Mouse (Mus musculus) stomach, embryonic 15.5 days (tissue): Measurements from ENCODE around the gene Mettl16. TPM values are rescaled to one million over a fixed set of nuclear protein-coding genes. Genes with fewer than 3 reads are reported as not detected.
"Not testable (repeated sequence)": the region's sequence is repeated elsewhere in the genome, so short reads cannot be mapped to it uniquely, and the experiment has no call there.

ENCODE experiments used
- ATAC-seq: fragments of 200-750 bp; cut with Nextera tagmentation; 2 replicates; pipeline ENCODE4 v1.8.0; 2017; ENCODE audit warnings: low read depth, moderate number of reproducible peaks, moderate TSS enrichment; ENCODE audit not compliant: insufficient read depth, low FRiP score
- H3K27ac ChIP-seq: fragments of 300-500 bp; sonication (generic); 2 replicates; pipeline ENCODE4 v1.5.1; 2015; ENCODE audit warnings: mild to moderate bottlenecking, inconsistent platforms
- H3K27me3 ChIP-seq: fragments of 300-500 bp; sonication (generic); replicated peaks from 2 replicates; pipeline ENCODE4 v1.6.1; 2015; ENCODE audit warnings: inconsistent platforms
- H3K36me3 ChIP-seq: fragments of 300-500 bp; sonication (generic); 2 replicates; pipeline ENCODE4 v1.6.1; 2015; ENCODE audit warnings: inconsistent platforms
- H3K4me1 ChIP-seq: fragments of 300-500 bp; sonication (generic); 2 replicates; pipeline ENCODE4 v1.6.1; 2015; ENCODE audit warnings: inconsistent platforms
- H3K4me2 ChIP-seq: fragments of 300-500 bp; sonication (generic); 2 replicates; pipeline ENCODE4 v1.6.1; 2015; ENCODE audit warnings: mild to moderate bottlenecking, inconsistent platforms
- H3K4me3 ChIP-seq: fragments of 300-500 bp; sonication (generic); replicated peaks from 2 replicates; pipeline ENCODE4 v1.5.1; 2015; ENCODE audit warnings: inconsistent platforms
- H3K9ac ChIP-seq: fragments of 300-500 bp; sonication (generic); 2 replicates; pipeline ENCODE4 v1.6.1; 2015; ENCODE audit warnings: inconsistent platforms
- H3K9me3 ChIP-seq: fragments of 300-500 bp; sonication (generic); 2 replicates; pipeline ENCODE4 v1.6.1; 2016; ENCODE audit warnings: inconsistent platforms
- WGBS: fragments of 180-500 bp; shearing (Covaris S2); methylation state at CpG from one replicate; pipeline ENCODE4 v1.1.7; 2015; 5-methylcytosine and 5-hydroxymethylcytosine counted together
- polyA plus RNA-seq: library from polyadenylated mRNA; unstranded; fragments of >200 nt; fragmentation: Nextera tagmentation; extraction: Ambion mirVana; gene quantifications from 2 replicates; pipeline ENCODE4 v1.2.1, GENCODE M21; 2015

Gene Mettl16
- polyA plus RNA-seq, 1 experiment from 2014 or later, result 43.9 TPM

- no peaks in the 10 kb centered on the region for H3K9me3 ChIP-seq
- ATAC-seq, result no peak
- H3K27ac ChIP-seq, result no peak overlapping the region
- H3K27me3 ChIP-seq, result no peaks in the 10 kb centered on the region
- 71% methylated on average over 3 of the region's 3 CpGs for WGBS
- no peaks in the 10 kb centered on the region for H3K4me1 ChIP-seq
- no peak overlapping the region for H3K9ac ChIP-seq
- peaks cover 27% of the 10 kb centered on the region for H3K36me3 ChIP-seq
- H3K4me3 ChIP-seq, result no peak overlapping the region
- H3K4me2 ChIP-seq, result no peak overlapping the region
Measured at GRCm38 (mm10) chr11:74804081-74804627, 33.5 kb downstream of the Mettl16 start.

GRCm38 (mm10) chr11:74807246-74807882, 36.7 kb downstream of the Mettl16 start:
- no peak overlapping the region for H3K4me3 ChIP-seq
- WGBS, result 87% methylated on average over 6 of the region's 6 CpGs
- H3K9me3 ChIP-seq, result no peaks in the 10 kb centered on the region
- H3K27me3 ChIP-seq, result no peaks in the 10 kb centered on the region
- no peak overlapping the region for H3K4me2 ChIP-seq
- H3K36me3 ChIP-seq, result peaks cover 23% of the 10 kb centered on the region
- H3K27ac ChIP-seq, result no peak overlapping the region
- no peak overlapping the region for H3K9ac ChIP-seq
- H3K4me1 ChIP-seq, result no peaks in the 10 kb centered on the region
- ATAC-seq, result no peak

GRCm38 (mm10) chr11:74808251-74808853, 37.7 kb downstream of the Mettl16 start:
- no peaks in the 10 kb centered on the region for H3K4me1 ChIP-seq
- H3K9me3 ChIP-seq, result no peaks in the 10 kb centered on the region
- H3K9ac ChIP-seq, result no peak overlapping the region
- no peak overlapping the region for H3K27ac ChIP-seq
- H3K4me3 ChIP-seq, result no peak overlapping the region
- no peak for ATAC-seq
- H3K36me3 ChIP-seq, result peaks cover 23% of the 10 kb centered on the region
- H3K27me3 ChIP-seq, result no peaks in the 10 kb centered on the region
- 92% methylated on average over 6 of the region's 6 CpGs for WGBS
- no peak overlapping the region for H3K4me2 ChIP-seq

- no peaks in the 10 kb centered on the region for H3K9me3 ChIP-seq
- no peak for ATAC-seq
- H3K27ac ChIP-seq, result no peak overlapping the region
- H3K9ac ChIP-seq, result no peak overlapping the region
- H3K4me2 ChIP-seq, result no peak overlapping the region
- no peak overlapping the region for H3K4me3 ChIP-seq
- H3K27me3 ChIP-seq, result no peaks in the 10 kb centered on the region
- H3K36me3 ChIP-seq, result peaks cover 17% of the 10 kb centered on the region
- no peaks in the 10 kb centered on the region for H3K4me1 ChIP-seq
Measured at GRCm38 (mm10) chr11:74810134-74810533, 39.5 kb downstream of the Mettl16 start.

GRCm38 (mm10) chr11:74811027-74811426, 40.4 kb downstream of the Mettl16 start:
- not testable (repeated sequence) for H3K4me3 ChIP-seq, H3K9me3 ChIP-seq, H3K4me1 ChIP-seq, ATAC-seq, H3K27ac ChIP-seq, H3K4me2 ChIP-seq, H3K9ac ChIP-seq, H3K27me3 ChIP-seq
- 48% methylated on average over 3 of the region's 3 CpGs for WGBS
- H3K36me3 ChIP-seq, result peaks cover 17% of the 10 kb centered on the region

GRCm38 (mm10) chr11:74811538-74811937, 40.9 kb downstream of the Mettl16 start:
- H3K27ac ChIP-seq, result no peak overlapping the region
- WGBS, result 43% methylated on average over 5 of the region's 5 CpGs
- no peak overlapping the region for H3K4me3 ChIP-seq

GRCm38 (mm10) chr11:74815795-74816194, 45.2 kb downstream of the Mettl16 start:
- Histone ChIP-seq H3K4me2 (no peak overlapping the region), H3K27ac (no peak overlapping the region), H3K27me3 (no peaks in the 10 kb centered on the region), H3K4me3 (no peak overlapping the region), H3K36me3 (peaks cover 8% of the 10 kb centered on the region; the same call in 1 of the 2 replicates), H3K9ac (no peak overlapping the region), H3K4me1 (no peaks in the 10 kb centered on the region), H3K9me3 (no peaks in the 10 kb centered on the region)
- ATAC-seq, result no peak

More at GRCm38 (mm10) chr11:74811538-74811937, 40.9 kb downstream of the Mettl16 start:
- H3K27me3 ChIP-seq, result no peaks in the 10 kb centered on the region
- no peaks in the 10 kb centered on the region for H3K4me1 ChIP-seq
- no peak overlapping the region for H3K4me2 ChIP-seq
- peaks cover 15% of the 10 kb centered on the region for H3K36me3 ChIP-seq
- H3K9me3 ChIP-seq, result no peaks in the 10 kb centered on the region
- H3K9ac ChIP-seq, result no peak overlapping the region
- no peak for ATAC-seq

- H3K4me1 ChIP-seq, result 0 out of 2 replicates have a peak, but pooled peaks cover 1% of the 10 kb centered on the region
- no peak overlapping the region for H3K9ac ChIP-seq
- WGBS, result 65% methylated on average over 1 of the region's 1 CpGs
- ATAC-seq, result no peak
- no peak overlapping the region for H3K4me2 ChIP-seq
- H3K4me3 ChIP-seq, result no peak overlapping the region
- H3K27me3 ChIP-seq, result no peaks in the 10 kb centered on the region
- no peaks in the 10 kb centered on the region for H3K9me3 ChIP-seq
- no peak overlapping the region for H3K27ac ChIP-seq
- H3K36me3 ChIP-seq, result peaks cover 8% of the 10 kb centered on the region; the same call in 1 of the 2 replicates
Measured at GRCm38 (mm10) chr11:74820921-74821320, 50.3 kb downstream of the Mettl16 start.

GRCm38 (mm10) chr11:74821463-74821862, 50.8 kb downstream of the Mettl16 start:
- H3K36me3 ChIP-seq, result peaks cover 8% of the 10 kb centered on the region; the same call in 1 of the 2 replicates
- no peaks in the 10 kb centered on the region for H3K27me3 ChIP-seq
- no peak overlapping the region for H3K4me3 ChIP-seq
- ATAC-seq, result no peak
- no peaks in the 10 kb centered on the region for H3K9me3 ChIP-seq
- H3K9ac ChIP-seq, result no peak overlapping the region
- 29% methylated on average over 1 of the region's 1 CpGs for WGBS
- 0 out of 2 replicates have a peak, but pooled peaks cover 5% of the 10 kb centered on the region for H3K4me1 ChIP-seq
- no peak overlapping the region for H3K27ac ChIP-seq
- H3K4me2 ChIP-seq, result no peak overlapping the region

- Histone ChIP-seq H3K36me3 (no peaks in the 10 kb centered on the region), H3K9me3 (no peaks in the 10 kb centered on the region), H3K4me1 (0 out of 2 replicates have a peak, but pooled peaks cover 9% of the 10 kb centered on the region), H3K4me2 (no peak overlapping the region), H3K27ac (no peak overlapping the region), H3K4me3 (no peak overlapping the region), H3K9ac (no peak overlapping the region), H3K27me3 (no peaks in the 10 kb centered on the region)
- ATAC-seq, result no peak
- 83% methylated on average over 7 of the region's 7 CpGs for WGBS
Measured at GRCm38 (mm10) chr11:74822746-74823440, 52.3 kb downstream of the Mettl16 start.

GRCm38 (mm10) chr11:74826151-74826550, 55.5 kb downstream of the Mettl16 start:
- H3K4me3 ChIP-seq, result no peak overlapping the region
- no peaks in the 10 kb centered on the region for H3K9me3 ChIP-seq
- 66% methylated on average over 7 of the region's 7 CpGs for WGBS
- H3K27me3 ChIP-seq, result no peaks in the 10 kb centered on the region; the same call in 1 of the 2 replicates
- H3K4me2 ChIP-seq, result no peak overlapping the region
- 0 out of 2 replicates have a peak overlapping the region, but pooled peaks have one; percentile 38 for H3K27ac ChIP-seq
- no peak for ATAC-seq
- H3K4me1 ChIP-seq, result peaks cover 16% of the 10 kb centered on the region
- no peak overlapping the region for H3K9ac ChIP-seq
- H3K36me3 ChIP-seq, result no peaks in the 10 kb centered on the region

- H3K4me2 ChIP-seq, result no peak overlapping the region
- no peak overlapping the region for H3K9ac ChIP-seq
- H3K27ac ChIP-seq, result no peak overlapping the region
- H3K9me3 ChIP-seq, result no peaks in the 10 kb centered on the region
- H3K36me3 ChIP-seq, result no peaks in the 10 kb centered on the region
- ATAC-seq, result no peak
- no peak overlapping the region for H3K4me3 ChIP-seq
- no peaks in the 10 kb centered on the region; the same call in 1 of the 2 replicates for H3K27me3 ChIP-seq
- peaks cover 16% of the 10 kb centered on the region for H3K4me1 ChIP-seq
- 81% methylated on average over 5 of the region's 5 CpGs for WGBS
Measured at GRCm38 (mm10) chr11:74826702-74827101, 56.1 kb downstream of the Mettl16 start.
